Mouse (Mus musculus) liver, embryonic 11.5 days (tissue): ENCODE results near the gene Esr2. TPM values are rescaled to one million over a fixed set of nuclear protein-coding genes. Genes with fewer than 3 reads are reported as not detected.

Source experiments
- ATAC-seq: fragments of 200-750 bp; cut with Nextera tagmentation; replicated peaks from 2 replicates; pipeline ENCODE4 v1.8.0; 2017; ENCODE audit warnings: moderate number of reproducible peaks, mild to moderate bottlenecking, moderate TSS enrichment, moderate library complexity; ENCODE audit not compliant: low FRiP score
- DNase-seq: peaks from one replicate; pipeline ENCODE4 v3.0.0-alpha.2; 2017; ENCODE audit warnings: low spot score
- H3K27ac ChIP-seq: fragments of 300-500 bp; sonication (generic); 2 replicates; pipeline ENCODE4 v1.5.1; 2014; ENCODE audit warnings: mild to moderate bottlenecking, low read depth, low read length, control low read depth
- H3K27me3 ChIP-seq: fragments of 300-500 bp; sonication (generic); replicated peaks from 2 replicates; pipeline ENCODE4 v1.6.1; 2014; ENCODE audit warnings: low read length, mixed read lengths; ENCODE audit not compliant: control insufficient read depth, insufficient read depth
- H3K36me3 ChIP-seq: fragments of 300-500 bp; sonication (generic); 2 replicates; pipeline ENCODE4 v1.6.1; 2014; ENCODE audit warnings: mild to moderate bottlenecking, low read length, moderate library complexity, mixed read lengths; ENCODE audit not compliant: control insufficient read depth, insufficient read depth
- H3K4me1 ChIP-seq: fragments of 300-500 bp; sonication (generic); replicated peaks from 2 replicates; pipeline ENCODE4 v1.6.1; 2014; ENCODE audit warnings: low read length, mixed read lengths; ENCODE audit not compliant: control insufficient read depth, insufficient read depth
- H3K4me2 ChIP-seq: fragments of 300-500 bp; sonication (generic); 2 replicates; pipeline ENCODE4 v1.6.1; 2014; ENCODE audit warnings: mild to moderate bottlenecking, control low read depth, moderate library complexity
- H3K4me3 ChIP-seq: fragments of 300-500 bp; sonication (generic); 2 replicates; pipeline ENCODE4 v1.5.1; 2014; ENCODE audit warnings: low read depth, low read length, control low read depth
- H3K9ac ChIP-seq: fragments of 300-500 bp; sonication (generic); 2 replicates; pipeline ENCODE4 v1.6.1; 2014; ENCODE audit warnings: low read depth, low read length, control low read depth
- H3K9me3 ChIP-seq: fragments of 300-500 bp; sonication (generic); 2 replicates; pipeline ENCODE4 v1.6.1; 2016; ENCODE audit warnings: low read length, inconsistent platforms, mixed read lengths; ENCODE audit not compliant: control insufficient read depth
- WGBS: fragments of 180-500 bp; shearing (Covaris S2); extraction: QIAGEN DNeasy Blood & Tissue Kit; methylation state at CpG from one replicate; pipeline ENCODE4 v1.1.7; 2014; 5-methylcytosine and 5-hydroxymethylcytosine counted together
- polyA plus RNA-seq: library from polyadenylated mRNA; unstranded; fragments of >200 nt; fragmentation: Nextera tagmentation; extraction: Ambion mirVana; gene quantifications from 2 replicates; pipeline ENCODE4 v1.2.1, GENCODE M21; 2014

Esr2 gene
- polyA plus RNA-seq, 1 experiment from 2014 or later, result 0.15 TPM

- Histone ChIP-seq H3K9ac (no peak overlapping the region), H3K9me3 (no peaks in the 10 kb centered on the region), H3K36me3 (peaks cover 3% of the 10 kb centered on the region; the same call in 1 of the 2 replicates), H3K27me3 (no peaks in the 10 kb centered on the region), H3K4me2 (no peak overlapping the region), H3K27ac (no peak overlapping the region), H3K4me3 (no peak overlapping the region), H3K4me1 (no peaks in the 10 kb centered on the region)
- DNase-seq (no peak), ATAC-seq (no peak)
- 88% methylated on average over 15 of the region's 15 CpGs for WGBS
Measured at GRCm38 (mm10) chr12:76109646-76110405, 67.2 kb downstream of the Esr2 start.

- Histone ChIP-seq H3K9me3 (no peaks in the 10 kb centered on the region), H3K27ac (no peak overlapping the region), H3K4me1 (no peaks in the 10 kb centered on the region), H3K9ac (no peak overlapping the region), H3K36me3 (peaks cover 6% of the 10 kb centered on the region; the same call in 1 of the 2 replicates), H3K4me3 (no peak overlapping the region), H3K27me3 (no peaks in the 10 kb centered on the region), H3K4me2 (no peak overlapping the region)
- ATAC-seq (no peak), DNase-seq (no peak)
- 89% methylated on average over 20 of the region's 20 CpGs for WGBS
Measured at GRCm38 (mm10) chr12:76104596-76105351, 72.3 kb downstream of the Esr2 start.

- no peak overlapping the region for H3K4me2 ChIP-seq
- H3K27me3 ChIP-seq, result no peaks in the 10 kb centered on the region
- no peak overlapping the region for H3K27ac ChIP-seq
- no peaks in the 10 kb centered on the region for H3K9me3 ChIP-seq
- 88% methylated on average over 12 of the region's 12 CpGs for WGBS
- H3K9ac ChIP-seq, result no peak overlapping the region
- H3K4me3 ChIP-seq, result no peak overlapping the region
- no peaks in the 10 kb centered on the region for H3K4me1 ChIP-seq
- peaks cover 8% of the 10 kb centered on the region; the same call in 1 of the 2 replicates for H3K36me3 ChIP-seq
- ATAC-seq (no peak), DNase-seq (no peak)
Measured at GRCm38 (mm10) chr12:76102621-76103020, 74.4 kb downstream of the Esr2 start.

GRCm38 (mm10) chr12:76095117-76096035 is 81.7 kb downstream of the Esr2 start:
- Histone ChIP-seq H3K4me3 (no peak overlapping the region), H3K4me2 (no peak overlapping the region), H3K36me3 (peaks cover 5% of the 10 kb centered on the region; the same call in 1 of the 2 replicates), H3K9ac (no peak overlapping the region), H3K27me3 (no peaks in the 10 kb centered on the region), H3K4me1 (no peaks in the 10 kb centered on the region), H3K9me3 (no peaks in the 10 kb centered on the region), H3K27ac (no peak overlapping the region)
- 66% methylated on average over 30 of the region's 30 CpGs for WGBS
- DNase-seq, result no peak
- no peak for ATAC-seq

- Histone ChIP-seq H3K27me3 (no peaks in the 10 kb centered on the region), H3K4me1 (no peaks in the 10 kb centered on the region), H3K4me2 (no peak overlapping the region), H3K36me3 (peaks cover 3% of the 10 kb centered on the region; the same call in 1 of the 2 replicates), H3K27ac (no peak overlapping the region), H3K9ac (no peak overlapping the region), H3K9me3 (no peaks in the 10 kb centered on the region), H3K4me3 (no peak overlapping the region)
- 87% methylated on average over 15 of the region's 15 CpGs for WGBS
- ATAC-seq, result no peak
- DNase-seq, result no peak
Measured at GRCm38 (mm10) chr12:76093613-76094588, 83.2 kb downstream of the Esr2 start.

GRCm38 (mm10) chr12:76092789-76093466 is 84.1 kb downstream of the Esr2 start:
- H3K4me2 ChIP-seq, result no peak overlapping the region
- peaks cover 3% of the 10 kb centered on the region; the same call in 1 of the 2 replicates for H3K36me3 ChIP-seq
- 77% methylated on average over 11 of the region's 11 CpGs for WGBS
- no peaks in the 10 kb centered on the region for H3K9me3 ChIP-seq
- H3K4me3 ChIP-seq, result no peak overlapping the region
- H3K9ac ChIP-seq, result no peak overlapping the region
- no peaks in the 10 kb centered on the region for H3K27me3 ChIP-seq
- H3K4me1 ChIP-seq, result no peaks in the 10 kb centered on the region
- no peak overlapping the region for H3K27ac ChIP-seq
- DNase-seq, result no peak
- no peak for ATAC-seq

GRCm38 (mm10) chr12:76087025-76087424 is 90.0 kb downstream of the Esr2 start:
- ATAC-seq, result no peak
- no peak overlapping the region for H3K4me2 ChIP-seq

More at GRCm38 (mm10) chr12:76087025-76087424, 90.0 kb downstream of the Esr2 start:
- no peaks in the 10 kb centered on the region for H3K9me3 ChIP-seq
- no peaks in the 10 kb centered on the region for H3K4me1 ChIP-seq
- H3K4me3 ChIP-seq, result no peak overlapping the region
- no peak overlapping the region for H3K9ac ChIP-seq
- DNase-seq, result no peak
- WGBS, result 68% methylated on average over 13 of the region's 13 CpGs
- no peak overlapping the region for H3K27ac ChIP-seq
- H3K27me3 ChIP-seq, result peaks cover under 1% of the 10 kb centered on the region; the same call in 1 of the 2 replicates
- H3K36me3 ChIP-seq, result no peaks in the 10 kb centered on the region
